Mouse (Mus musculus) kidney, embryonic 16.5 days (tissue): ENCODE data around the gene Cdc42ep5. TPM values are rescaled to one million over a fixed set of nuclear protein-coding genes. Genes with fewer than 3 reads are reported as not detected.
"Not testable (repeated sequence)": the region's sequence is repeated elsewhere in the genome, so short reads cannot be mapped to it uniquely, and the experiment has no call there.

Experiments used
- ATAC-seq: fragments of 200-750 bp; cut with Nextera tagmentation; 2 replicates; pipeline ENCODE4 v1.8.0; 2017; ENCODE audit warnings: moderate TSS enrichment; ENCODE audit not compliant: low FRiP score, low TSS enrichment
- H3K27ac ChIP-seq: fragments of 300-500 bp; sonication (generic); 2 replicates; pipeline ENCODE4 v1.5.1; 2014; ENCODE audit warnings: low read length
- H3K27me3 ChIP-seq: fragments of 300-500 bp; sonication (generic); 2 replicates; pipeline ENCODE4 v1.6.1; 2014; ENCODE audit warnings: low read length, control low read depth, mixed read lengths; ENCODE audit not compliant: insufficient read depth
- H3K36me3 ChIP-seq: fragments of 300-500 bp; sonication (generic); 2 replicates; pipeline ENCODE4 v1.6.1; 2014; ENCODE audit warnings: low read length, control low read depth, mixed read lengths; ENCODE audit not compliant: insufficient read depth
- H3K4me1 ChIP-seq: fragments of 300-500 bp; sonication (generic); 2 replicates; pipeline ENCODE4 v1.6.1; 2014; ENCODE audit warnings: low read length, control low read depth, mixed read lengths; ENCODE audit not compliant: insufficient read depth
- H3K4me2 ChIP-seq: fragments of 300-500 bp; sonication (generic); replicated peaks from 2 replicates; pipeline ENCODE4 v1.6.1; 2014; ENCODE audit warnings: low read depth, low read length
- H3K4me3 ChIP-seq: fragments of 300-500 bp; sonication (generic); 2 replicates; pipeline ENCODE4 v1.5.1; 2014; ENCODE audit warnings: mild to moderate bottlenecking, low read length
- H3K9ac ChIP-seq: fragments of 300-500 bp; sonication (generic); replicated peaks from 2 replicates; pipeline ENCODE4 v1.6.1; 2014; ENCODE audit warnings: low read length
- H3K9me3 ChIP-seq: fragments of 300-500 bp; sonication (generic); 2 replicates; pipeline ENCODE4 v1.6.1; 2016; ENCODE audit warnings: low read length, control low read depth
- WGBS: fragments of 180-500 bp; shearing (Covaris S2); extraction: QIAGEN DNeasy Blood & Tissue Kit; methylation state at CpG from one replicate; pipeline ENCODE4 v1.1.7; 2014; 5-methylcytosine and 5-hydroxymethylcytosine counted together
- polyA plus RNA-seq: library from polyadenylated mRNA; unstranded; fragments of >200 nt; fragmentation: Nextera tagmentation; extraction: Ambion mirVana; gene quantifications from 2 replicates; pipeline ENCODE4 v1.2.1, GENCODE M21; 2015

The Cdc42ep5 gene
- polyA plus RNA-seq, 1 experiment from 2014 or later, result 43.2 TPM

- H3K9ac ChIP-seq, H3K27me3 ChIP-seq, H3K4me2 ChIP-seq, H3K4me3 ChIP-seq, H3K27ac ChIP-seq, H3K36me3 ChIP-seq, ATAC-seq, H3K9me3 ChIP-seq: not testable (repeated sequence)
- 93% methylated on average over 4 of the region's 4 CpGs for WGBS
- peaks cover 16% of the 10 kb centered on the region for H3K4me1 ChIP-seq
Observed at GRCm38 (mm10) chr7:4161596-4161995, 3.1 kb downstream of the Cdc42ep5 start.

GRCm38 (mm10) chr7:4154976-4155375 lies 9.7 kb downstream of the Cdc42ep5 start:
- H3K4me1 ChIP-seq, result peaks cover 15% of the 10 kb centered on the region
- no peak overlapping the region for H3K27ac ChIP-seq
- no peak overlapping the region for H3K9ac ChIP-seq
- peaks cover 13% of the 10 kb centered on the region for H3K27me3 ChIP-seq
- no peak for ATAC-seq
- no peak overlapping the region for H3K4me3 ChIP-seq
- 58% methylated on average over 4 of the region's 4 CpGs for WGBS
- no peaks in the 10 kb centered on the region for H3K36me3 ChIP-seq
- no peak overlapping the region for H3K4me2 ChIP-seq
- no peaks in the 10 kb centered on the region for H3K9me3 ChIP-seq

GRCm38 (mm10) chr7:4154356-4154755 lies 10.3 kb downstream of the Cdc42ep5 start:
- ATAC-seq, result no peak
- H3K4me3 ChIP-seq, result no peak overlapping the region
- no peaks in the 10 kb centered on the region for H3K9me3 ChIP-seq
- no peak overlapping the region for H3K9ac ChIP-seq
- H3K27ac ChIP-seq, result no peak overlapping the region
- WGBS, result 84% methylated on average over 5 of the region's 5 CpGs
- no peaks in the 10 kb centered on the region for H3K36me3 ChIP-seq
- H3K4me1 ChIP-seq, result peaks cover 16% of the 10 kb centered on the region
- no peak overlapping the region for H3K4me2 ChIP-seq
- peaks cover 13% of the 10 kb centered on the region for H3K27me3 ChIP-seq

- Histone ChIP-seq H3K9me3 (no peaks in the 10 kb centered on the region), H3K36me3 (peaks cover 14% of the 10 kb centered on the region), H3K9ac (no peak overlapping the region), H3K4me3 (peak overlapping the region; percentile 62; the same call in 1 of the 2 replicates), H3K27me3 (peaks cover 13% of the 10 kb centered on the region), H3K27ac (no peak overlapping the region), H3K4me1 (peaks cover 27% of the 10 kb centered on the region), H3K4me2 (peak overlapping the region; percentile 92)
- ATAC-seq, result no peak
- WGBS, result 20% methylated on average over 22 of the region's 22 CpGs
Observed at GRCm38 (mm10) chr7:4151241-4151640, 13.4 kb downstream of the Cdc42ep5 start.

- peak; percentile 20 for ATAC-seq
- Histone ChIP-seq H3K27ac (no peak overlapping the region), H3K27me3 (peaks cover 13% of the 10 kb centered on the region), H3K4me2 (peak overlapping the region; percentile 92), H3K4me3 (peak overlapping the region; percentile 62), H3K36me3 (peaks cover 19% of the 10 kb centered on the region), H3K9ac (no peak overlapping the region), H3K9me3 (no peaks in the 10 kb centered on the region), H3K4me1 (peaks cover 27% of the 10 kb centered on the region)
- 5% methylated on average over 14 of the region's 14 CpGs for WGBS
Observed at GRCm38 (mm10) chr7:4150811-4151221, 13.8 kb downstream of the Cdc42ep5 start.

GRCm38 (mm10) chr7:4150059-4150541 lies 14.6 kb downstream of the Cdc42ep5 start, which contains the start of gene Leng9:
Leng9 (minus strand) TSS chr7:4150374.
- H3K4me3 ChIP-seq, result peak within 1 kb of the TSS; percentile 62
- peak; percentile 50 for ATAC-seq
- peak within 1 kb of the TSS; percentile 79 for H3K9ac ChIP-seq
- peak within 1 kb of the TSS; percentile 92 for H3K4me2 ChIP-seq
- peaks cover 26% of the 10 kb centered on the region for H3K36me3 ChIP-seq
- WGBS, result under 1% methylated on average over 14 of the region's 14 CpGs
- peaks cover 27% of the 10 kb centered on the region for H3K4me1 ChIP-seq
- H3K27ac ChIP-seq, result peak within 1 kb of the TSS; percentile 95
- peaks cover 13% of the 10 kb centered on the region for H3K27me3 ChIP-seq
- H3K9me3 ChIP-seq, result no peaks in the 10 kb centered on the region

- peak overlapping the region; percentile 62 for H3K4me3 ChIP-seq
- H3K4me2 ChIP-seq, result peak overlapping the region; percentile 92
- H3K9me3 ChIP-seq, result no peaks in the 10 kb centered on the region
- ATAC-seq, result peak; percentile 73
- WGBS, result under 1% methylated on average over 61 of the region's 64 CpGs
- H3K36me3 ChIP-seq, result peaks cover 32% of the 10 kb centered on the region
- peak overlapping the region; percentile 95 for H3K27ac ChIP-seq
- peaks cover 27% of the 10 kb centered on the region for H3K4me1 ChIP-seq
- peaks cover 13% of the 10 kb centered on the region for H3K27me3 ChIP-seq
- H3K9ac ChIP-seq, result peak overlapping the region; percentile 79
Observed at GRCm38 (mm10) chr7:4149209-4150054, 15.2 kb downstream of the Cdc42ep5 start.

GRCm38 (mm10) chr7:4148341-4149208 lies 16.1 kb downstream of the Cdc42ep5 start:
- H3K9ac ChIP-seq, result peak overlapping the region; percentile 79
- no peaks in the 10 kb centered on the region for H3K9me3 ChIP-seq
- H3K4me3 ChIP-seq, result peak overlapping the region; percentile 62
- peaks cover 27% of the 10 kb centered on the region for H3K4me1 ChIP-seq
- WGBS, result 28% methylated on average over 18 of the region's 18 CpGs
- peaks cover 41% of the 10 kb centered on the region for H3K36me3 ChIP-seq
- H3K4me2 ChIP-seq, result peak overlapping the region; percentile 92
- peak; percentile 3; the same call in 1 of the 2 replicates for ATAC-seq
- H3K27ac ChIP-seq, result peak overlapping the region; percentile 95
- H3K27me3 ChIP-seq, result peaks cover 13% of the 10 kb centered on the region

- Histone ChIP-seq H3K27ac (no peak overlapping the region), H3K9ac (no peak overlapping the region), H3K4me2 (no peak overlapping the region), H3K4me3 (no peak overlapping the region), H3K9me3 (no peaks in the 10 kb centered on the region), H3K4me1 (peaks cover 27% of the 10 kb centered on the region), H3K36me3 (peaks cover 48% of the 10 kb centered on the region), H3K27me3 (peaks cover 13% of the 10 kb centered on the region)
- 67% methylated on average over 4 of the region's 4 CpGs for WGBS
- ATAC-seq, result no peak
Observed at GRCm38 (mm10) chr7:4147836-4148235, 16.8 kb downstream of the Cdc42ep5 start.
